Mouse (Mus musculus) small intestine, adult 2 months (tissue): ENCODE measurements at regions not wholly inside any gene's neighbourhood (a gene's known extent, or its start where the extent isn't known, plus 50 kb on each side); places are given as distances from the start of the nearest gene placed in this dataset.

ENCODE experiments used
- CTCF ChIP-seq: fragments of 200-500 bp; IDR thresholded peaks from 2 replicates; pipeline ENCODE4 v1.5.1; 2012; ENCODE audit warnings: low read depth, mild to moderate bottlenecking, control low read depth, inconsistent platforms, low read length, moderate library complexity, mixed read lengths; ENCODE audit not compliant: insufficient replicate concordance, insufficient read length; ENCODE audit errors: extremely low read depth
- POLR2A ChIP-seq: fragments of 200-500 bp; IDR thresholded peaks from 2 replicates; pipeline ENCODE4 v1.6.1; 2012; ENCODE audit warnings: low read depth, mild to moderate bottlenecking, control low read depth, inconsistent platforms, low read length, moderate library complexity

- TF ChIP-seq CTCF (no peak), POLR2A (no peak)
Observed at GRCm38 (mm10) chr1:92317131-92317530, 121.6 kb upstream of the Hdac4 start.
